Mouse (Mus musculus) erythroid progenitor cell, adult 5-6 weeks (primary cell): ENCODE measurements around the gene Camta1. TPM values are rescaled to one million over a fixed set of nuclear protein-coding genes. Genes with fewer than 3 reads are reported as not detected.

ENCODE experiments used
- ATAC-seq: replicated peaks from 2 replicates; pipeline ENCODE4 v1.8.0; 2016; ENCODE audit warnings: moderate number of reproducible peaks, mild to moderate bottlenecking, moderate TSS enrichment, inconsistent platforms; ENCODE audit not compliant: poor library complexity, low FRiP score, severe bottlenecking
- total RNA-seq, 2 experiments: library from RNA; stranded (forward) in 1 of 2; stranded (reverse) in 1 of 2; fragments of 150-400 nt in 1 of 2; fragments of 186-747, 209-891 nt in 1 of 2; gene quantifications; 2 replicates each; pipeline versions ENCODE4 v1.2.3 to v1.2.4; 2015 to 2017; ENCODE audit warnings: low replicate concordance in 2 of 2

Gene Camta1
- total RNA-seq, 2 experiments from 2014 or later: 13.5 to 67.5 TPM

DNA sequence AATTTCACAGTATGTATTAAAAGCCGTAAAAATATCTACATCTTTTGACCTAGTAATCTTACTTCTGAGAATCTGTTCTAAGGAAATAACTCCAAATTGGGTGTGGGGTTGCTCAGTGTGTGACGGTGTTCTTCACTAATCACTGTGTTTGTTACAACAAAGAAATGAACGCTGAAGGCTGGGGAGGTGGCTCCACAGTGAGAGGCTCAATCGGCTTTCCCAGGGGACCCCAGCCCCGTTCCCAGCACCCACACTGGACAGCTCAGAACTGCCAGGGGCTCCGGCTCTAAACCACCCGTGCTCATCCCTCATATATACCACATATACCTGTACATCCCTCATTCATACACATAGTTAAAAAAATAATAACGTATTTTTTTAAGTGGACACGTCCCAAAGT lies 1.8 kb upstream of the Camta1 start:
- ATAC-seq: no peak

DNA sequence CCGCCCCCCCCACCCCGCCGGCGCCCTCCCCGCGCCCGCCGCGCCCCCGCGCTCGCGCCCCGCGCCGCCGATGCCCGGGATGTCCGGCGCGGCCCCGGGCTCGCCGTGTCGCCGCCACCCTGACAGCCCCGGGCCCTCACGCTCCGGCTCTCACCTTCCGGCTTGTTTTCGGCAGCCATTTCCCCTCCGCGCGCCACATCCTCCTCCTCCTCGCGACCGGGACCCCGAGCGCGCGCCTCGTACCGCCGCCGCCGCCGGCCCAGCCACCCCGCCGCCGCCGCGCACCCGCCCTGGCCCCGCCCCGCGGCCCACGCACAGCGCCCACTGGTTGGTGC lies 238 bp downstream of the Camta1 start:
- ATAC-seq: no peak

DNA sequence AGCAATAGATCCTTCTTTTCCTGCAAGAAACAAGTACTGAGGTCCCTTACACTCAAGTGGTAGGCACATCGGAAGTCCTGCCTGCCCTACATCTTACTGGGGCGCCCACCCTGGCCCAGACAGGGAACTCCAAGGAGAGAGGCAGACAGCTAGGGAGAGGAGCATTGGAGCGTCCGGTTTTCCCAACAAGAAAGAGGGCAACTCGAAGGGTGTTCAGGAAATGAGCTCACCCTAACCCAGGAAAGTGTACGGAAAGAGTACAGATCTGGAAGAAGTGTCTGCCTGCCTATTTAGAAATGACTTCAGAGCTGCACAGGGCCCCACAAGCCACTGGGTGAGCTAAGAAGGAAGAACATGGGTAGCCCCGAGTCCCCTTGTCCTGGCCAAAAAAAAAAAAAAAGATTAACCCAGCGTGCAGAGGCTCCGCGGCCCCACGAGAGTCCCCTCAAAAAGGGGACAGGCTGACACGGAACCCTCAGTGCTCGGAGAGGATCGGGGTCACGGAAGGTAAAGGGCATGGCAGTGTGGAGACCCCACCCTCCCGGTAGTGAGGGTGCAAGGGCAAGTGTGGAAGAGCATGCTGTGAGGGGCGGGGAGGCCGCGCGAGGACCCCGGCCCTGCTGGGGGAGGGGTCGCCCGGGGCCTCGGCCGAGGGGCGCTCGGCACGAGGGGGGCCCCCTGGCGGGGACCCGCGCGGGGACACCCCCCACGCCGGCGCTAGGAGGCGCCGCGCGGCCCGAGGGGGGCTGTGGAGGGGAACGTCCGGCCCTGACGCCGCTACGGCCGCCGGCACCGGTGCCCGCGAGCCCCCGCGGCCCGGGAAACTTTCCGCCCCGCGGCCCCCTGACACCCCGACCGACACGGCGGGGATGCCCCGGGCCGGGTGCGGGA lies 990 bp downstream of the Camta1 start:
- ATAC-seq: no peak

DNA sequence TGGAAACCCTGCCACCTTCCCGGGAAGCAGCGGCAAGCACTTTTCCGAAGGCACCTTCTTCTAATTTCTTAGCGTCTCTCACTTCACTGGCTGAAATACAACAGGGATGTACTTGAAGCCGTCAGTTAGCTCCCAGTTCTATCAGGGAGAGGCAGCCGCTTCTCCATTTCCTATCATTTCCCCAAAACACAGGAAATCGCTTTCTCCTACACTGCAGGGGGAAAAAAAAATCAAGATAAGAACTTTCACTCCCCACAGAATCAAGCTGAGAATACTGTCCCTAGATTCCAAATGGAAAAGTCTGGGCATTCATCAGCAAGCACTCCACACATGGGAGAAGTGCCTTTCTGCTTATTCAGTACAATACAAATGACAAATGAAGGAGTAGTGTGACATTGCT lies 2.4 kb downstream of the Camta1 start:
- no peak for ATAC-seq

DNA sequence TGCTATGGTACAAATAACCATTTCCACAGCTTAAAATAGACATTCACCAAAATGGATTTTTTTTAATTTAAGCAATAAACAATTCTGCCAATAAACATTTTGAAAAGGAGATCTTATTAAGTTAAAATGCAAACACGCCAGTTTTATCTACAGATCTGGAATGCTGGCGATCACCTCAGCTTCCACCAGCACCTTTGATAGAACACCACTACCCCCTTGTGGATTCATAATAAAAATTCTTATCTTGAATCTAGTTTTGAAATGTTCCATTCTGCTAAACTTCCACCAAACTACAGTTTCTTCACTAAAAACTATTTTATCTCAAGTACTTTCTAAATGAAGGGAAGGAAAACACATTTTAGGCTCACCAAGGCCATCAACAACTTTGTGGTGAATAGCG lies 7.7 kb downstream of the Camta1 start:
- no peak for ATAC-seq

DNA sequence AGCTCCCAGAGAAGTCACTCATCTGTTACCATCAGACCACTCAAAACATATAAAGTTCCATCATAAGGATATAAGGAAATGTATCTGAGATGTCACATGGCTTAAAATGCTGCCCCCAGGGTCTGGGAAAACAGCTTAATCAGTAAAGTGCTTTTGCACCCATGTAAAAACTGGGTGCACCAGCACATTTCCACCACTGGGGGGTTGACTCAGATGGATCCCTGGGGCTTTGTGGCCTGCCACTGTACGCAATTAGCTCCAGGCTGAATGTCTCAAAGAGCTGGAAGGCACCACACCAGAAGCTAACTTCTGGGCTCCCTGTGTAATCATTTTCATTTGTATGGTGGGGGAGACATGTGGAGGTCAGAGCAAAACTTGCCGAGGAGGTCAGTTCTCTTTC lies 10.5 kb downstream of the Camta1 start:
- peak; percentile 81 for ATAC-seq

DNA sequence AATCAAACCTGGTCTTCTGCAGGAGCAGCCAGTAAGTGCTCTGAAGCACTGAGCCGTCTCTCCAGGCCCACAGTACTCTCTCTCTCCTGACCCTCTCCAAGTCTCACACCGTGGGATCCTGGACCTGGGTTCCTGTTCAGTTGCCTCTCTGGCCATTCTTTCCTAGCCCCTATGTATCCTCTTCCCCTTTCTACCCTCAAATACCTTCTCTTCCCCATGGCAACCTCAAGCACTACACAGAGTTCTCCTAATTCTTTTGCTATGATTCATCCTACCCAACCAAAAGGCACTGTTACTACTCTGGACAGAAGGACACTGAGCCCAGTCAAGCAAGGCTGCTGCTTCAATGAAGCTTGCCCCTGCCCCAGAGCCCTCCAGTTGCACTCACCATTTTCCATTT lies 19.1 kb downstream of the Camta1 start:
- ATAC-seq: no peak

DNA sequence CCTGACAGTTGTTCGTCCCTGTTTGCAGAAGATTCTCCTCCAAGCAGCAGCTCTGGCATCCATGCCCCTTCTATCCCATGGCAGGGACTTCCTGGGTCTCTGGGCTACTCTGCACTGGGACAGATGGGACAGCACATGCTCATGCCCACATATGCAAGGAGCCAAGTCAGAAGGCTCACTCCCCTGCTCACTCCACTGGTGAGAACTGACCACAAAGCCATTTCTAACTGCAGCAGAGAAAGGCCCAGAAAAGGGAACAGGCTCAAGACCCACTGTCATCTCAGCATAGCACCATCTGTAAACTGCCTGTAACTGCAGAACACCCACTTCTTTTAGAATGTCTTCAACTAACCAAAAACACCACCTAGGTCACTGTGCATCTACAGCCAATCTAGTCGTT lies 23.2 kb downstream of the Camta1 start:
- no peak for ATAC-seq

DNA sequence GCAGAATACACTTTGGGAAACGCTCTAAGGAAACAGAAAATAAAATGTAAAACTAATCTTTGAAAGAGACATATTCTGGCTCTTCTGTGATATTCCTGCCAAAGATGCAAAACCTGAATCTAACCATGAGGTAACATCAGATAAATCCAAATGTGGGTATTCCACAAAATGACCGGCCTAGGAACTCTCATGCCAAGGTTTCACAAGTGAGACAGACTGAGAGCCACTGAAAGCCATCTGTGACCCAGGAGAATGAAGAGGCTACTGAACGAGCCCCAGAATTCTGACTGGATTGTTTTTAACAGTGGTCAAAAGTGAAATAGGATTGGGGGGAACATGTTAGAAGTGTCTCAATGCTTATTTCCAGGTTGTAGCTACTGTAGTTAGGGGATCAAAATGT lies 25.8 kb downstream of the Camta1 start:
- no peak for ATAC-seq

DNA sequence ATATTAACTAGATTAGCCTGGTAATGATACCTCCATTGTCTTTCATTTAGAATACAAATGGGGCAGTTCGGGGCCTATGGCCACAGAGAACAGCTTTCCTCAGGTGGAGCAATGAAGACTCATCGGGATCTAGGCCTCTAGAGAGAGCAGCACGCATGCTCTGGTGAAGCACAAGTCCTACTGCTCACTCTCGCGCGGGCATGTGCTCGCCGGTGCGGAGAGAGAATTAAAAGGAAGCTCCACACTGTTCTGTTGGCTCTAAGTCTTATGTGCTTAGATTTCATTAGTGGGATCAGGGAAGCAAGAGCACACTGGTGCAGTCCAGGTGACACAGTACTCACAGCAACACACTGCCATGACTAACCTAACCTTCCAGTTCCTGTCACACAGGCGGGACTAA lies 27.1 kb downstream of the Camta1 start:
- ATAC-seq: no peak

DNA sequence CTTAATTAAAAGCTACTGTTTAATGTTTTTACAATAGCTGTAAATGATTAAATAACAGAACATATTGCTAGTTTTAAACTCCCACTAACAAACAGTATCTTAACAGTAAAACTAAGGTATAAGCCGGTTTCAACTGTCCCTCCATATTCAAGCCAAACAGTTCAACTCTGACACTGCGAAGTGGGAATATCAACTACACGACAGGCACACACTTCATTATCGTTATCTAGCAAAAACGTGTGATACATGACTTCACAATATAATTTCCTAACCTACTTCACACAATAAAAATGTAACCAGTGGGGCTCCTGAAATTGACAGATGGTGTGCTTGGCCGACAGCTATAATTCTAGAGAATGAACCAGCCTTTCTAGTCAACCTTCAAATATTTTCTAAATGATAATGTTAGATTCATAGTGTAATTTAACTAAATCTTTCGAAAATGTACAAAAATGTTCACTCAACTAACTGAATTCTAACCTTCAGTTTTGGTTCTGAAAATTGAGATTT lies 27.7 kb downstream of the Camta1 start:
- ATAC-seq: no peak

DNA sequence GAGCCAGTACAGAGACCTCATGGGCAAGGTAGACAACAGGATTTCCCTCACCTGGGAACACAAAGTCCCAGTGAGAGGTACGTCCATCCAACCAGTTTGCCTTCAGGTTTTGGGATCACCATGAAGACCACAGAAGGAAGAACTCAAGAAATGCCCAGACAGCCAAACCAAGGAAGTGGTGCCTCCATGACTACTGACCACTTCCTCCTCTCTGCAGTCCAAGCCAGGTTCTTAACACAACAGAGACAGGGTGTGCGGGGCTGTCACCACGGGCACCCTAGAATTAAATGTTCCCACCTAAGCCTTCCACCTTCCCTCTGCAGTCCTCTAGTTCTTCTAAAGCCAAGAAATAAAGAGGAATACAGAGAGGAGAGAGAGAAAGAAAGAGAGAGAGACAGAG lies 33.8 kb downstream of the Camta1 start:
- no peak for ATAC-seq

DNA sequence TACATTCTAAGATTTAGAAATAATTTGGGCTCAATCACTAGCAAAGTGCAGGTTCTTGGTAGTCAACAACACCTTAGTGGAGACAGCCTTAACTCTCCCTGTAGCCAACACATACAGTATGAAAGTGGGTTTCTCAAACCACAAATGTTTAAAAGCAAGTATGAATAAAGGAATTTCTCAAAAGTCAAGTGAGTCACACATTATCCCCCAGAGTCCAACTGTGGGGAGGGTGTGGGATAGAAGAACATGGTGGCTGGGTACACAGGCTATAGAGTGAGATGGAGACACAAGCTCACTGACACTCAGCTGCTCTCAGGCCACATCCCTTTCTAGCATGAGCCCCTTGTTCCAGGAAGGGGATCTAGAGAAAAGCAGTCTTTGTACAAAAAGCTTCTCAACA lies 34.3 kb downstream of the Camta1 start:
- no peak for ATAC-seq

DNA sequence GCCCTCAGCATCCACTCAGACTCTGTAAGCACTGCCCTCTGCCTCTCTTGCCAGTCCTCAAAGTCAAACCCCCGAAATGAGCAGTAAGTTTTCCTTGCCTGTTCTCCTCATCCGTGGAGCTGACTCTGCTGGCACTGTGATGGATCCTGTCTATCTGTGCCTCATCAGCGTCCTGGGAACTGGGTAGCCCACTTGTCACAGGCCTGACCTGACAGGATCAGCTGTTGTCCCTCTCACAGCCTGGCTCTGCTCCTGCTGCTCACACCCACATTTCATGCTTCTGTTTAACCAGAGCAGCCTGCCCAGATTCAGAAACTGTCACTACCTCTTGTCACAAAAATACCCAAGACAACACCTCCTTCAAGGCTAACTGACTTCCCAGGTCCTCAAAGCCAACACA lies 37.7 kb downstream of the Camta1 start:
- ATAC-seq: no peak

DNA sequence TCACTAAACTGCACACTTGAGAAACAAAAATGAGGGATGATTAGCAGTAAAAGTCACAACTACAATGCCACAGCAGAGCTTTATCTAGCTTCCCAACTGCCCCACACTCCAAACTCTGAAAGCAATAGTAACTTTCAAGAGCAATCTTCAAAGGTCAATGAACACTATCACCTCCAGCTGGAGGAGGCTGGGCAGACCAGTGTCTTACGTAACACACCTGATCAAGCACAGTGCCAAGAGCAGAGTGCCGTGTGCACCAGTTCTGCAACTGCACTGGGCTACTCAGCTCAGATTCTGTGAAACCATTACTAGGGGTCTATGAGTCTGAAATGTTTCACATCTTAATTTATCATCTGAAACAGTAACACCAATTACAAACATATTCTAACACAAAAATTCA lies 38.7 kb downstream of the Camta1 start:
- ATAC-seq: no peak

DNA sequence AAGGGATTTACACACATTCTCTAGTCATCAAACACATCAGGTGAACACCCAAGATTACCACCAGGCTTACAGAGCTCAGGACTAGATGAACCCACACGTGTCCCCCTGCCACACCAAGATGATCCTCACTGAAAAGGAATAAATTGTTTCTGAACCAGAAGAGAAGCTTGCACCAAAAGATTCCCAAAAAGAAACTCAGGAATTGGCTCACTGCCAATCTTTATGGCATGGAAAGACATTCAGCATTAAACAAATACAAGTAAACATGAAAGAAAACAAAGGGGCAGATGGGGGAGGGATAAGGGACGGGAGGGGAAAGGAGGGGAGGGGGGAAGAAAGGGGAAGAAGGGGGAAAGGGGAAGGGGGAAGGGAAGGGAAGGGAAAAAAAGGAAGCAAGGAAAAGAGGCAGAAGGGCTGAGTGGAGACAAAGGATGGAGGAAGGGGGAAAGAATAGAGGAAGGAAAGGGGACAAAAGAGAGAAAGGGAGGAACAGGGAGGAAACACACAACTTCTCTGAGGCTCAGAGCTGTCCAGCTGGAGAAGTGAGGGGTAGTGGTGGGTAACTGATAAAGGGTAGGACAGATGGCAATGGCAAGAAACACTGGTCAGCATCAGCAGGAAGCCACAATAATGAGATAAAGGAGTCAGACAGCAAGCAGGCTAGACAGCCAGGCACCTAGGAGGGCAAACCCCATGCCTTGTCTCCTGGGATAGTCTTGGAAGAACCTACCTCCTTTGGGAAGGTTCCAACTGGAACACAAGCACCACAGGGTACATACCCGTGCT lies 43.5 kb downstream of the Camta1 start:
- no peak for ATAC-seq

DNA sequence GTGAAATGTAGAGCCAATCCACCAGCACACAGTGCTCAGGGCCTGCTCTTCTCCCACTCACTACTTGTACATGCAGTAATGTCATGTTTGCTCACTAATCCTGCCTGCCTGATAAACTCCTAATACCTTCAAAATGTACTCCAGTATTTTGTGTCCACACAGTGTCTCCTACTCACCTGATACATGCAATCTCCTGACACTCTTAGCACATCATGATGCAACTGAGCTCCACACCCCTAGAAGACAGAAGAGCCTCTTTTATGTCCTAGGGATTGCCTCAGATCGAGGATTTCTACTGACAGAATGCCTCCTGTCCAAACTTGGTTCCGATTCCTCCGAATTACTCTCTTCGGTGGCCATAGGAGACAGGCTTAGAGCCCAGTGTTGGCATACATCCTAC lies 48.0 kb downstream of the Camta1 start:
- no peak for ATAC-seq

DNA sequence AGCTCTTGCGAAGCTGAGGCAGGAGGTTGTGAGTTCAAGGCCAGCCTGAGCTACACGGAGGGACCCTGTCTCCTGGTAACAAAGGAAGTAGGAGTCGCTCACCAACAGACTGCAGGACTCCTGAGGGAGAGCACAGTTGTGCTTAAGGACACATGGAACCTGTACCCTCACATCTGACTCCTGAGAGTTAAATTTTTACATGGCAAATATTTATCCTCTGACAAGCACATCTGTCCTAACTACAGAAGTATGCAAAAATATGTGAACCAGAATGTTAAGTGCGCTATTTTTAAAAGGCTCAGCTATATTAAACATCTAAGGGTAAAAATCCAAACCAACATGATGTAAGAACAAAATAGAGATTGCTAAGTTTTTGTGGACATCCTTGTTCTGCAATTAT lies 56.0 kb downstream of the Camta1 start:
- ATAC-seq: no peak

DNA sequence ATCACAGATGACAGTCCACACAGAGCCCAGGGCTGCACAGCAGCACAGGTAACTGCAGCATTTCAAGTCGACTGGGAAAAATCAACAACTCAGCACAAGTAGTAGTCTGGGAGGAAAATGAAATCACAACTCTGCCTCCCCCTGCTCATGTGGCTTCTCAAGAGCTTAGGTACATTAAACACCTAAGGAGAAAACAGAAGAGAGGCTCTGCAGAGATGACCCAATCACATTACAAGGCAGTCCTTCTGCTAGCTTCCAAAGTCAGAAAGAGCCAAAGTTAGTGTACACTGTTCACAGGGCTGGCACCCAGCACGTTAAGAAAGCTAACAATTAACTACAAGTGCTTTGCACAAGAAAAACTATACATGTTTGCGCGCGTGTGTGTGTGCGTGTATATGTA lies 56.6 kb downstream of the Camta1 start:
- no peak for ATAC-seq

DNA sequence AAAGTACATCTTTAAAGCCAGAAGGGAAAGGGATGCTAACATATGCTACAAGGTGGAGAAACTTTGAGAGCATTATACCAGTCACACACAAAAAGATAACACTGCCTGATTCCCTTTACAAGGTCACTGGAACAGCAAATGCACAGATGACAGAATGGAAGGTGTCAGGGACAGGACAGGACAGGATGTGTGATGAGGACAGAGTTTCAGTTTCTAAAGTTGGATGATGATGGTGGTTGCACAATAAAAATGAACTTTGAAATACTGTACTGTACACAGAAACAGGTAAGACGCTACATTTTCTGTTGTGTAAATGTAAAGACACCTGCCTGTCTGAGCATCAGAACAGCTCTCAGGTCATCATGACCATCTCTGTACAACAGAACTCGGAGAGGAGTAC lies 57.5 kb downstream of the Camta1 start:
- ATAC-seq: no peak

DNA sequence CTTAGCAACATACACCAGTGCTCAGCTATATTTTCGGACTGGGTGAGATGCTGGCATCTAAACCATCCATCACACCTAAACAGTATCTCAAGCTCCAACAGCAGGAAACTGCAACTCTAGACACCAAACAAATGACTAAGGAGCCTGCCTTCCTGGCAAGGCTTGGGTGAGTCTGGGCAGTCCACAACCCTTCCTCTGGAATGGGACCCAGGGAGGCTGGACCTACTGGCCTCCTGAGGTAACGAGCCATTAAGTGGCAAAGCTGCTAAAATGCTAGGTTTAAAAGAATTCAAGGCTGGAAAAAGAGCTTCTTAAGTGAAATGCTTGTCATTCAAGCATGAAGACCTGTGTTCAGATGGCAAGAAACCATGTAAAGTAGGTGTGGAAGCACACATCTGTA lies 63.0 kb downstream of the Camta1 start:
- ATAC-seq: no peak
